Mouse (Mus musculus): ENCODE measurements around the gene Lactbl1.
A peak's percentile ranks its signal among the peaks of the same experiment; 100 is the strongest.

Lactbl1 gene

DNA sequence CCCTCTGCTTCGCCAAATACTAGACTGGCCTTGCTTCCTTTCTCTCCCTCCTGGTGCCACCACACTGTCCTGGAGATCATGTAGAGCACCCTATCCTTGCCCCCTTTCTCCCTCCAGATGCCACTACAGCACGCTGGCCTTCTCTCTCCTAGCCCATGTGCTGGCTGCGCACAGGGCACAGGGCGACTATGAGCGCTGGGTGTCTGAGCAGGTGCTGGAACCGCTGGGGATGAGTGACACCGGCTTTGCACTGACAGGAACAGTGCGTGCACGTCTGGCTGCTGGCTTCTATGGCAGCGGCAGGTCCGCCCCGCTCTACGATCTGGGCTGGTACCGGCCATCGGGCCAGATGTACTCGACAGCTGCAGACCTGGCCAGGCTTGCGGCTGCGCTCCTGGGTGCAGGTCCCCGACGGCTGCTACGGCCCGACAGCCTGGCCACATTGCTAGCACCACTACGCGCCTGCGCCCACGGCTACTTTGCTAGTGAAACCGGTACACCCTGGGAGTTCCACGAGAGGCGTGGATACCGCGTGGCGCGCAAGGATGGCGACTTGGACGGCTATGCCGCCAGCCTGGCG lies 14.7 kb downstream of the Lactbl1 start:
- no peak for DNase-seq (ENCODE audit: low spot score in 2 of 2)

DNA sequence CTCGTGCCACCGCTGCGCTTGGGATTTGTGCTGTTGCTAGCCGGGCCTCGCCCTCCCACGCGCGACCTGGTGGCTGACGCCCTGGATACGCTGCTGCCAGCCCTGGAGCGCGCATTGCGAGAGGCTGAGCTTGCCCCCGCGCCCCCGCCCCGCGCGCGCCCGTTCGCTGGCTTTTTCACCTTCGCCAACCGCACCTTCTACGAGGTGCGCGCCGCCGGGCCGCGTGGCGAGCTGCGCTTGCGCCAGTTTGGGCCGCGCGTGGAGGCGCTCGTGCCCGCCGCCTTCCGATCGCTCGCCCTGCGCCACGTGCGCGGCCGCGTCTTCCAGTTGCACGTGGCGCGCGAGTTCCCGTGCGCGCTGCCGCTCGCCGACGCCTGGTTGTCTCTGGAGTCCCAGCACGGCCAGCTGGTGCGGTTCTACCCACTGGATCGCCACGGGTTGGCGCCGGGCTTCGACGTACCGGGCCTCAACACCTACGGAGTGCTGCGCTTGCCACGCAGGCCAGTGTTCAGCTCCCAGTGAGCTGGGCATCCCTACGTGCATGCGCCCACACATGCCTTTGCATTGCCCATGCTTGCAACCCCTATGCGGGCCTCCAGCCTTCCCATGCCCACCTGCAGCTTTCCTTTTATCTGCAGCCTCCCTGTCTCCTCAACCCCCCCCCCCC lies 15.3 kb downstream of the Lactbl1 start:
- DNase-seq (ENCODE audit: low spot score in 2 of 2), result peak; percentile 63 to 83

DNA sequence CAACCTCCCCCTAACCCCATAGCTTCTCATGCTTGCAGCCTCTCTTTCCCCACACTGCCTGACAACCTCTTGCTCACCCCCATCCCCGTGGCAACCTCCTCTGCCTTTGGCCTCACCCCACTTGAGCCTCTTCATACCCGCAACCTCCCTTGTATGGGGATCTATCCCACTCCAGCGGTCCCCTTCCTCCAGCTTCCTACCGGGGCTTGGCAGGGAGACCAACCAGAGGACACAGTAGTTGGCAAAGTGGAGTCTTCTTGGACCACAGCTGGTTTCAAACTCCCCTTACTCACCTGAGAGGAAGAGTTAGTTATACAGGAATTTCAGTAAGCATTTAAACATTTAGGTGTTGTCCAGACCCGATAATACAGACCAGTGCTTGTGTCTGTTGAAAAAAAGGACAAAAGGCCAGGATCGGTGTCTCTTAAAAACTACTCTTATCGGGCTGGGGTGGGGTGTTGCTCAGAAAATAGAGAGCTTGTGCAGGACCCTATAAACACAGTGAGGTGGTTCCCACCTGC lies 15.9 kb downstream of the Lactbl1 start:
- no peak for DNase-seq (ENCODE audit: low spot score in 2 of 2)

DNA sequence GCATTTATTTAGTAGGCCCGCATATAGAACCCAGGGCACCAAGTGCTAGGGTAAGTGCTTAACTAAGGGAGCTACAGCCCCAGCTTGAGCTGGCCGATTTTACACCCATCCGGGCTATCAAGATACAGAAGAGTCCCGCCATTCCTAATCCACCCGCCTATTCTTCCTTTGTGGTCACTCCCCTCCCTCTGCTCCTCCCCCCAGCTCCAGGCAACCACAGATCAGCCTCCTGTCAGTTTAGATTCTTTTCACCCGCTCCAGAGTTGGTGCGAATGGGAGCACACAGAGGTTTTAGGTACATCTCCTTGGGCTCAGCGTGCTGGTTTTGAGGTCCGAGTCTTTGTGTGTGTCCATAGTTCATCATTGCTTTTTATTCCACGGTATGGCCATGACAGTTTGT lies 16.5 kb downstream of the Lactbl1 start:
- DNase-seq (ENCODE audit: low spot score in 2 of 2), result no peak

DNA sequence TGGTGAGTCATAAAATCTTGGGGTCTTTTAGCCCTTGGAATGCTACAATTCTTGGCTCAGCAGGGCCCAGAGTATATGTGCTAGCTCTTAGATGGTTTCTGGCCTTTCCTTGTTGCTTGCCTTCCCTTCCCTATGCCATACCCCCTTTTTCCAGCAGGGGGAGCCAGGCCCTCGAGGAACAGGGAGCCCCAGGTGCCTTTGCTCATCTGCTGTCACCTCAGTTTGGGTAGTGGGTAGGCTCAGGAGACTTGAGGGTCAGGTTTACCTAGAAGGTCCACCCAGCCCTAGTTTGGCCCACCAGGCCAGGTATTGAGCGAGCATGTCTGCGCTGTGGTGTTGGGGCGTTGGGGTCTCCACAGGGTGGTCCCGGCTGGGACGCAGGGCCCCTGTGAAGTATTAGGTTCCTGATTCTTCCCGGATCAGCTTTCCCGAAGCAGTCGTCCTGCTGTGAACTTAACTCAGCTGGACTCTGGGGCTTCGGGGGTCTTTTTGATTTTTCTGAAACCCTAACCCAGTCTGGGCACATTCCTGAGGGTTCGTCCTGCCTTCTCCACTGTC lies 26.6 kb downstream of the Lactbl1 start:
- peak; percentile 88 to 89 for DNase-seq (ENCODE audit: low spot score in 2 of 2)

DNA sequence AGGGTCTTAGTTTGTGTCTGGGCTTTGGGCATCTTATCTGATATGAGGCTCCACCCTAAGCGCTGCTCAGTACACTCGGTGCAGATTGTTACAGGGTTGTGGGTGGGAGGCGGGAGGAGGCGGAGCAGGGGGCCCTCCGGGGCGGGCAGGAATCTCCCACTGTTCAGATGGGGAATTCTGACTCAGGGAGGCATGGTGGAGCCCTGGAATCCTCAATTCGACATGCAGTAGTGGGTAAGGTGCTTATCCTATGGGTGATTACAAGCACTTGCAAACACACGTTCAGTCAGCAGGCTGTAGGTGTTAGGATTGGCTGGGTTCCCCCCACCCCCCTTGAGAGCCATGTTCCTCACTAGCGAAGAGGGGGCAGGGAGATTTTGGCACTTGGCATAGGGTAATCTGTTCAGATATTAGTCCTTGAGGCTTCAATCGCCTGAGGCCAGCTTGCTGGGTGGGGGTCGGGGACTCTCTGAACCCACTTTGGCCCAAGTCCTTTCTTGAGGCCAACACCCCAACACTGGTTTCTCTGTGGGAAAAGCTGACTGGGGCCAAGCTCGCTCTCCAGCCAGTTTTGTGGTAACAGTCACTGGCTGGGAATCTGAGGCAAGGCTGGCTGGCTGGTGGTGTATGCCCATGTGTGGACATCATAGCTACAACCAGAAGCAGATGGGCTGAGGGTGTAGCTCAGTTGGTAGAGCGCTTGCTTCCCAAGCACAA lies 27.2 kb downstream of the Lactbl1 start:
- DNase-seq (ENCODE audit: low spot score in 2 of 2), result peak in 1 of 2 experiments; percentile 36

DNA sequence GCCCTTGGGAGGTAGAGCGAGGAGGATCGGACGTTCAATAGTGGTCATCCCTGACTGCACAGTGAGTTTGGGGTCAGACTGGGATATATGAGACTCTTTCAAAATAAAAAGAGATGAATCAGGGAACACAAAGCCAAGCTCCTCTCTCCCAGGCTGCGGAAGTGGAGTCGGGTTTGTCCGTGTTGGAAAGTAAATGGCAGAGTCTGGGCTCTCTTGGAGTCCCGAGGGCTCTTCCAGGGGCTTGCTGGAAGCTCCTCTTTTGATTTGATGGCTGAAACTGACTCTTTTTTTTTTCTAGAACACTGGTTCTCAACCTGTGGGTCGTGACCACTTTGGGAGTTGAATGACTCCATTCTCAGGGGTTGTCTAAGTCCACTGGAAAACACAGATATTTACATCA lies 27.8 kb downstream of the Lactbl1 start:
- no peak for DNase-seq (ENCODE audit: low spot score in 2 of 2)

DNA sequence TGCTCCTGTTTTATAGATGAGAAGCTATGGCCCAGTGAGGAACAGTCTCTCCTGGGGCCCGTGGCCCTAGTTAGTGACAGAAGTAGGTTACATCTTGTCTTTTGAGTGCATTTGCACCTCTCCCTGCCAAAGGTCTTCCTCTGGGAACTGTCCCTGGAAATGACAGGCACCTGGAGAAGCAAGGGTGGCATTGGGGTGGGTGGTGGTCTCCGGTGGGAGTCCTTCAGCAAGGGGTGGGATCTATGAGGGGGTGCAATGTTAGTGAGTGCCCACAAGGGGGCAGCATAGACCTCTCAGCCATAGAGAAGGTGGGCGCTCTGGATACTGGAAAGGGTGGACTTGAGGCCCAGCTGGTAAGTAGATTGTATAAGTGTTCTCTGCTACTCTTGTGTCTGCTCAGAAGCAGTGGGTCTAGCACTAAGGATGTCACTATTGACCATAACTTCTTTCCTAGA lies 29.0 kb downstream of the Lactbl1 start:
- no peak for DNase-seq (ENCODE audit: low spot score in 2 of 2)

DNA sequence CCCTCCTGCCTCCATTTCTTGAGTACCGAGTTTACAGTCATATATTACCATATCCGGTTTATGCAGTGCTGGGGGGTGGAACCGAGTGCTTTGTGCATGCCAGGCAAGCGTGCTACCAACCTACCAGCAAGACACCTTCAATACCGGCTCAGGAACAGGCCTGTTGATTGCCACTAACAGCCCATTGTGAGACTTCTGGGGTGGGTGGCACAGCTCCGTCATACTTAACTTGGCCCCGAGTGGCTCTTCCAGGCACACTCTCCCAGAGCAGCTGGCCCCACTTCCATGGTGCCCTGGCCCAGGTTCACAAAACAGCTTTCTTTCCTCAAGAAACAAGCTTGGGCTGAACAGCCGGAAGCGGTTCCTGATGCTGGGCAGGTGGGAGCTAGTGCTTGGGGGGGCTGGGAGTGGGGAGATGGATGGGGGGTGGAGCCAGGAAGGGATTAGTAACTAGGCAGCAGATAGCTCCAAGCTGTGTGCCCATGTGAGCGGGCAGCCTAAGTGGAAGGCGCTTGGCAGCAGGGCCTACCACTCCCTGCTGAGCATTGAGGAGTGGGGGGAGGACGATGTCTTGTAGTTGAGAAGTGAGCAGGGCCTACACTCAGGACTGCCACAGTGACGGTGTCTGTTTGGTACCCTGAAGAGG lies 29.6 kb downstream of the Lactbl1 start:
- peak in 1 of 2 experiments; percentile 42 for DNase-seq (ENCODE audit: low spot score in 2 of 2)

DNA sequence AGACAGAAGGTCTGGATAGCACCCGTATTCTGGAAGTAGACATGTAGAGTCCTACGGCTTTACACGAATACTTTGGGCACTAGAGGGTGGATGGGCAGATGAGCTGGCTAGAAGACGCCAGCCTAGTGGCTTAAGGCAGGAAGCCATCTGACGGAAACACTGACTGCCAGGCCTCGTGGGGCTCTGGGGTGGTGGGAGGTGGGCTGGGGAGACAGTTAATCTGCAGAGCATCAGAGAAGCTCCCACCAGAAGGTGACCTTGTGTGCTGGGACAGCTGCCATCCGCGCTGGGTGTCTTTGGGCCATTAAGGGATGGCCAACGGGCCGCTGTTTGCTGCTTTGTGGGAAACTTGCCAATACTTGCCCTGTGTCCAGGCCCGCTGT lies 30.1 kb downstream of the Lactbl1 start:
- no peak for DNase-seq (ENCODE audit: low spot score in 2 of 2)

DNA sequence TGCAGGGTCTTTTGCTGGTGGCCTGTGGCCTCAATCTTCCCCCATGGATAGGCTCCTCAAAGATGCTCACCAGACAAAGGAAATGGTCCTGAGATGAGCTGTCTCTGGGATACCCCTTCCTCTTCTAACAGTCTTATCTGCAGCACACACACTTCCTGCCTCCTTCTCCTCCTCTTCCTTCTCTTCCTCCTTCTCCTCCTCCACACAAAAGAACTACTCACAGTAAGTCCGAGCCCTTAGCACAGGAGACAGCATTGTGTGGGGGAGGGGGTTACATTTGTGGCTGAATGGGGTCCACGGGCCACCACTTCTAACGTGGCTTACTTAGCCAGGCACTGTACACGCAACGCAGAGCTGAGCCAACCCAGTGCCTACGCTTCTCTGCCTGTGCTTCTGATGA lies 30.6 kb downstream of the Lactbl1 start:
- no peak for DNase-seq (ENCODE audit: low spot score in 2 of 2)

DNA sequence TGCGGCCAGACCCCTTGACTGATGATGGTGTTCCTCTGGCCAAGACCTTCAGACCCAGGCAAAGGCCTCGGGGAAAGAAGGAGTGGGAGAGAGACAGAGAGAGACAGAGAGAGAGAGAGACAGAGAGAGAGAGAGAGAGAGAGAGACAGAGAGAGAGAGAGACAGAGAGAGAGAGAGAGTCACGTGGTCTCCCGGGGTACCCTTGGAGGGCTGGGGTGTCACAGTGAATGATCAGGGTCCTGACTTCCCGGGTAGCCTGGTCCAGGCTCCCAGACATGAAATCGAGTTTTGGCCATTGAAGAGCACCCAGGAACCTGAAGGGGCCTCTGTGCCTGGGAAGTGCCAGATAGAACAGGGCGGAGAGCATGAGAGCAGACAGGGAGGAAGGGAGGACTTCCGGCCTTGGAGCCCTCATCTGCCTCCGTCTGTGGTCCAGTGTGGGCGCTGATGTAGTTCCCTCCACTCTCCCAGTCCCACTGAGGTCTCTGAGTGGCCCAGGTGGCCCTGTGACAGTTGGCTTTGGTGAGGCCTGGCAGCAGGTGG lies 31.3 kb downstream of the Lactbl1 start:
- no peak for DNase-seq (ENCODE audit: low spot score in 2 of 2)

DNA sequence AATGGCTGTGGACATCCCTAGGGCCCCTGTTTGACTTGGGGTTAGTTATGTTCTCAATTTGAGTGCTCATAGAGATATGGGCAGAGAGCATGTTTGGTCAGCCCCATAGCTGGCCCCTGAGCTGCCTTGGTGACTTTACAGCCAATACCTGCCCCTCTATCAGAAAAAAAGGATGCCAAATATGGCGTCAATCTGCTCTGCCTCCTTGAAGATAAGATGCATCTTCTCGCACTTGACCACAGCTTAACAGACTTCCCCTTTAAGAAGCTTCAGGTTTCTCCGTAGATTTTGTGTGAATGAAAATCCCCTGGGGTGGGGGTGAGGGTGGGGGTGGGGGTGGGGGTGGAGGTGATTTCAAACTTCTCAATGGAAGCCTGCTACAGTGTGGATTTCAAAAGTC lies 35.5 kb downstream of the Lactbl1 start:
- DNase-seq (ENCODE audit: low spot score in 2 of 2), result no peak

DNA sequence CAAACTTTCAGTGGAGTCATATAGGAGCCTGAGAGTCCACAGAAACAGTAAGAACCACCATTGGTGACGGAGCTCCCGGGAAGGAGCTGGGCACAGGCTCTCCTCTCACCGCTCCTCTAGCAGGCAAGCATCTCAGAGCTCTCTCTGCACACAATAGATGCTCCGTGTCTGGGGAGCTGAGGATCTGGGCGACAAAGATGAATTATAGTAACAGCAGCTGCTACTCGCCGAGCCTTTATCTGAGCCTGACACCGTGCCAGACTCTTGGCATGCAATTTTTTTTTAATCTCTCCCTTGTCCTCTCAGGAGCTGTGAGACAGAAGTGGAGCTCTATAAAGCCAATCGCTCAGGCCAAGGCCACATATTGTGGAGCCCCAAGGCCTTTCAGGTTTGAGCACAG lies 42.6 kb downstream of the Lactbl1 start:
- DNase-seq (ENCODE audit: low spot score in 2 of 2), result peak; percentile 46 to 72

DNA sequence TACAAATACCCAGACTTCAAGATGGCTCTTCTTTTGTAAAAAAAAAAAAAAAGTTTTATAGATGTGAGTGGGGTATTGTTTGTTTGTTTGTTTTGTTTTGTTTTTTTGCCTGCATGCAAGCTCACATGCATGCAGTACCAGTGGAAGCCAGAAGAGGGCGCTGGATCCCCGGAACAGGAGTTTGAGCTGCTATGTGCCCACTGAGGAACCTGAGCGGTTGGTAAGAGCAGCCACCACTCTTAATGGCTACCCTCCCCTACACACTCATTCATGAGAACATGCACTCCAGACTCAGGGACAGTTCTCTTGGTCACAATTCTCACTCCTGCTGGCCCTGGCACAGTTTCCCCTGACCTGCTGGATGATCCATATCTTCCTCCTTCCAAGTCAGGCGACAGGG lies 43.6 kb downstream of the Lactbl1 start:
- DNase-seq (ENCODE audit: low spot score in 2 of 2), result no peak

DNA sequence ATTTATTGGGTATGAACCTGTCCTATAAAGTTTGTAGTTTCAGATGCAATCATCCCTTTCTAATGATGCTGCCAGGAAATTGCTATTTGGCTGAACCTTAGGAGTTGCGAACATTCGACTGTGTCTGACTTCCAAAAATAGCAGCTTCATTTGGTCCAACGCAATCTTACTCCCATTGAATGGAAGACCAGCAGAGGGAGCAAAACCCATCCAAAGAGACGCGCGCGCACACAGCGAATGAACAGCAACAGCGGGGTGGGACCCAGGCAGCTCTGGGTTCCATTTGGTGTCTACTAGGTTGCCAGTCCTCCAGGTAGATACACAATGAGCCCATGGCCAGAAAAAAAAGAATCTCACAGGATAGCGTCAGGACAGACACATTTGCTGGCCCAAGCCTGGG lies 45.3 kb downstream of the Lactbl1 start:
- no peak for DNase-seq (ENCODE audit: low spot score in 2 of 2)

DNA sequence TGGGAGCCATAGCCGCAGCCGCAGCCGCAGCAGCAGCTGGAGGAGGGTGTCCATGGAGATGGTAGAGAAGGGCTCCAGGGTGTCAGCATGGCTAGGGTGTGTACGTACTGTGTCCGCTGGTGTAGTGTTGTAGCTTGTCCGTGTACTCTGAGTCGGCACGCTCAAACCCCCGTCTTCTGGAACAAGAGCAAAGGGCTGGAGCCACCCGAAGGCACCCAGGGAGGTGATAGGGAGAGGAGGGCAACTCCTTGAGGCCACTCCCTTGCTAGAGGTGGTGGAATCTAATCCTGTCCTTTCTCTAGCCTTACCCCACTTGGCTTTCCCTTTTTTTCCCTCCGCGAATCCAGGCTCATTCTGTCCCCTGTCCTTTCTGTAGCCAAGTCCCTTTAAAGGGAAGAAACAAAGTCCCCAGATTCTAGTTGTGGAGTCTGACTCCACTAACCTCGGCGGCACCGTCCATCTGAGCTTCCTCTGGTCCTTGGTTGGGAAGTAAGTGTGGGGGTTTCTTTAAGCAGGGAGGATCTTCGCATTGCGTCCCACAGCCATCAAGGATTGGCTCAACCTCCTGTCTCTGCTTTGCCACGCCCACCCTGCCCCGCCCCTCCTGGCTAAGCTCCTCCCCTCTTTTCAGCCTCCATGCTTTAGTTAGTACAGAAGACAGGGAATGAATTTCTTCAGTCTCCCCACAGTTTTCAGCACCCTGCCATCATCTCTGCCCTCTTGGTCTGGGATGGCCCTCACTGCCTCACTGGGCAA lies 50.1 kb downstream of the Lactbl1 start:
- DNase-seq (ENCODE audit: low spot score in 2 of 2), result no peak

DNA sequence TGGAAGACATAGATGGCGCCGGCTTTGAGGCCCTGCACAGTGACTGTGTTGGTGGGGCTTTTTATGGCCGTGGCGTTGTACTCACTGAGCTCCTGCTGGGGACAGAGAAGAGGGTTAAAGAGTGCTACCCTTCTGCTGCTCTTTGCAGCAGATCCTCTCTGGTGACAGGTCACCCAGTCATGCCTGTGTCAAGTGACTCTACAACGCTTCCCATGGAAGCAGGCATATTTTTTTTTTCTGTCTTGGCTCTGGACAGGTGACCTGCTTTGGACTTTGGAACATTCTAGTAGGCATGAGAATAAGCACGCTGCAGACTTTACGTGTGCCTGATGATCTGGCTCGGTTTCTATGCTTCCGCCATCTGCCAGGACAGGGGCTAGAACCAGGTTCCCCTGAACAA lies 53.0 kb downstream of the Lactbl1 start:
- no peak for DNase-seq (ENCODE audit: low spot score in 2 of 2)

DNA sequence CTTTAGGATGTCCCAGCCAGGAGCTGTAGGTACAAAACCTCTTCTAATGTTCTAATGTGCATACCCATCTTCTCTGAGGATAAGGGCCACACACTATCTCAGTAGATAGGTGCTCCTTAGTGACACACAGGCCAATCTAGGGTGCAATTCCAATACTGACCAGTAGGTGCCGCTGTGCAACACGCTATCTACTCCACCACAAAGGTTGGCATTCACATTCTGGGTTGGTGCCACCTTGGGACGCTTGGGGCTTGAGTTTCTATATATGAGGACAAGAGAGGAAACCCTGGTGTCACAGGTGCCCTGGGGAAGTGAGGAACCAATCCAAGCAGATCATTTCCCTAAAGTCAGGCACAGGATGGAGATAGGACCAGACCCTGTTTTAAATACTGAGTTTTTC lies 56.1 kb downstream of the Lactbl1 start:
- peak; percentile 91 to 96 for DNase-seq (ENCODE audit: low spot score in 2 of 2)

DNA sequence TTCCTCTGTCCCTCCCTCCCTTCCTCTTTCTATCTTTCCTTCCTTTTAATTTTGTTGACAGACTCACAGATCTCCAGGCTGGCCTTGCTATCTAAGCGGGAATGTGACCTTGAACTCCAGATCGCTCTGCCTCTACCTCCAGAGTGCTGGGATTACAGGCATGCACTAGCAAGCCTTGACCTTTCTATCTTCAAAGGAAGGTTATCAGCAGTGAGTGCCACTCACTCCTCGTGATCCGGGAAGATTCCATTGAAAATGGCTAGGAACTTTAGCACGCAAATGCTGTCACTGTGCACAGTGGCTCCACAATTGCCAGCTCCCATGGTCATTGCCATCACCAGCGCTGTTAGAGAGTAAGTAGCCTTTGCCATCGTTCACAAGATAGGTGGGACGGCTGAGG lies 56.8 kb downstream of the Lactbl1 start:
- DNase-seq (ENCODE audit: low spot score in 2 of 2), result no peak

DNA sequence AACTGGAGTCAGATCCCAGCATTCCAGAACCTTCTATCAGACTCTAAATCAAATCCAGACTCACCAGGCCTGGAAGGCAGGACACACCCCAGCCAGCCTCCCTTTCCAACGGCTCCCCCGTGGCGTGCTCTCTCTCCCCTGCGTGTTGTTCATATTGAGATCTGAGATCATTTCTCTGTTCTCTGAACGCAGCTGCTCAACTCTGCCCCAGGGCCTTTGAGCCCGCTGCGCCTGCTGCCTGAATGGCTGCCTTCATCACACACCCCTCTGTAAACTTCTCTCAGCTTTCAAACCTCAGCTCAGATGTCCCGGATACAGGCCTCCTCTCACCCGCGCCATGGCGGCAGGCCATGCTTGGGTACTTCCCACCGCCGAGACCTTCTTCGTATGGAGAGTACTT lies 58.2 kb downstream of the Lactbl1 start:
- no peak for DNase-seq (ENCODE audit: low spot score in 2 of 2)
